Mouse (Mus musculus) embryo, embryonic 11 days (tissue): ENCODE data around the gene Col26a1.

Source experiments
- DNase-seq: peaks from one replicate; pipeline ENCODE4 v3.0.0-alpha.2; 2015

Col26a1 gene

GRCm38 (mm10) chr5:136881380-136882009 is 1.5 kb downstream of the Col26a1 start:
- DNase-seq: peak; percentile 93

GRCm38 (mm10) chr5:136880101-136880500 is 2.9 kb downstream of the Col26a1 start:
- DNase-seq: no peak

DNA sequence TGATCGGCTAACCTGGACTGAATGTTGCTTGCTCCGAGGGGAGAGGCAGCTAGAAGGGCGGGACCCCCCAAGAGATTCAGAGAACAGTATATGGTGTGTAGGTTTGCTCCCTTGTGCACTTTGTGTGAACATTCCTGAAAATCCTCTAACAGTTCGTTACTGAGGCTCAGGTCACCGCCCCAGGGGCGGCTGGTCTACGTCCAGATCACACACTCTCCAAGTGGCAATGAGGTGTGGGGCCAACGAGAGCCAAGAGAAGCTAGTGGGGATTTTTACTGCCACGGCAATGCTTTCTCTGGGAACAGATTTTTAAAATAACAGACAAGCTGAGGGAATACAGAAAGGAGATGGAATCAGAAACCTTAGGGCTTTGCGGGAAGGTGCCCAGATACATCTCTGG is 8.7 kb downstream of the Col26a1 start:
- DNase-seq: no peak

- DNase-seq: no peak
Observed at GRCm38 (mm10) chr5:136872417-136872816, 10.6 kb downstream of the Col26a1 start.

GRCm38 (mm10) chr5:136869451-136870114 is 13.4 kb downstream of the Col26a1 start:
- DNase-seq: peak; percentile 65

- DNase-seq: no peak
Observed at GRCm38 (mm10) chr5:136867706-136868105, 15.3 kb downstream of the Col26a1 start.

DNA sequence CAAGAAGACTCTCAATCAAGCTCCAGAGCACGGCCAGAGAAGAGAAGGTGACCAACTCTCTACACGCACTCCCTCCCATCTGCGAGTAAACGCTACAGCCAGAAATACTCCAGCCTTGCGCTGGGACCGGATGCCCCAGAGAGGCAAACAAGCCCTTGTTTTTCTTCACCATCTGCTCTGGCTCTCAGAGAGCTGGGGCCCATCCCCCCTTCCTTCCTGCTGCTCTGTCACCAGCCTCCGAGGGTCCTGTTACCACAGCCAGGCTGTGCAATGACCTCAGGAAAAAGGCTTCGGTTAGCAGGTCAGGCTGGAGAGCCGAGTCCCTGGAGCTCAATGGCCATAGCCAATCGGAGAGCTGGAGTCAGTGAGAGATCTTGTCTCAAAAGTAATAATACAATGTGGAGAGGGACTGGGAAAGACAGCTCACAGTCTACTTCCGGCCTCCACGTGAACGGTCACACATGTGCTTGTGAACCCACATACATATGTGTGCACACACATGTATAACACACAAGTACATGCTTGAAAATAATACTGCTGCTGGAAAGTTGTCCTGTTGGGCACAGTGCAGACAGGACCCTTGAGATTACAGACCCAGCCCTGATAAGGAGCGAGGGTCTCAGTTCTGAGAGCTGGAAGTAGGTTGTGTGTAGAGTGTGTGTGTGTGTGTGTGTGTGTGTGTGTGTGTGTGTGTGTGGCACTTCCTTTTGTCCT is 18.9 kb downstream of the Col26a1 start:
- peak; percentile 93 for DNase-seq

DNA sequence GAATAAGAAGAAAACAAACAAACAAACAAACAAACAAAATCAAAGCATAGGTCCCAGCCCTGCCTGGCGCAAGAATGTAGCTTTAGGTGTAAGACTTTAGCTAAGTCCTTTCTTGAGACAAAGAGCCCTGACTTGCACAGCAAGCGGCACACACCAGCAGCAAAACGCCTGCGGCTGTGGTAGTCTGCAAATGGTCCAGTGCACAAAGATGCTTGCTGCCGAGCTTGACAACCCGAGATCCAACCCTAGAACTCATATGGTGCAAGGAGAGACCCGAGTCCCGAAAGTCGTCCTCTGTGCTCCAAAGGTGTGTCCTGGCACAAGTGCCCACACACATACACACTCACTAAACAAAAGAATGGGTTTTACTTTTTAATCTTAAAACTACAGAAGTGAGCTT is 19.7 kb downstream of the Col26a1 start:
- DNase-seq: no peak

DNA sequence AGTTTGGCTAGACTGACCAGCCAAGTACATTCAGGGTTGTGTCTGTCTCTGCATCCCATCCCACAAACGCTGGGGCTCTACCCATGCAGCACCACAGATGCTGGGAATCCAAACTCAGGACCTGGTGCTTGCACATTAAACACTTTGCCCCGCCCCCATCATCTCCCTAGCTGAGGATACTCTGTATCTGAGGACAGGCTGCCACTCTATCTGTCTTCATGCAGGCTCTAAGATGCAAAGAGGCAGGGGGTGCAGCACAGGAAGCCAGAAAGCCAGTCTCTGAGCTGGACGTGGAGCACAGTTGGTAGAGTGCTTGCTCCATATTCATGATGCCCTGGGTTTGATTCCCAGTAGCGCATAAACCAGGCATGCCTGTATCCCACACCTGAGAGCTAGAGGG is 20.2 kb downstream of the Col26a1 start:
- no peak for DNase-seq

GRCm38 (mm10) chr5:136861191-136861940 is 21.6 kb downstream of the Col26a1 start:
- peak; percentile 86 for DNase-seq

- no peak for DNase-seq
Observed at GRCm38 (mm10) chr5:136850716-136851115, 32.3 kb downstream of the Col26a1 start.

GRCm38 (mm10) chr5:136846385-136847264 is 36.4 kb downstream of the Col26a1 start:
- DNase-seq: no peak

- peak; percentile 10 for DNase-seq
Observed at GRCm38 (mm10) chr5:136843930-136844329, 39.1 kb downstream of the Col26a1 start.

GRCm38 (mm10) chr5:136840036-136840435 is 43.0 kb downstream of the Col26a1 start:
- peak; percentile 82 for DNase-seq

DNA sequence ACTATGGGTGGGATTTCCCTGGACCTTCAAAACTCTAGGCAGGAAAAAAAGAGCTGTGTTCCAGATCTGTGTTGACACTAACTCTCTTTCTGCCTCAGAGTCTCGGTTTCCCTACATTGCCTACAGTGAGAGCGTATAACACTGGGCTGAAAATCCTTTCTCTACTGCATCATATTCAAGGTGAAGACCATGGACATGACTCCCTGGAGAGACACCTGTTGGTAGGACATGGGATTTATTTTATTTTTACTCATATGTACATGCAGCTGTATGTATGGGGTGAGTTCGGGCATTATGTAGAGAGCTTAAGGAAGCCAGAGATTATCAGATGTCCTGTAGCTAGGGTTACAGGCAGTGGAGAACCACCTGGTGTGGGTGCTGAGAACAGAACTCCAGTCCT is 50.0 kb downstream of the Col26a1 start:
- DNase-seq: no peak

DNA sequence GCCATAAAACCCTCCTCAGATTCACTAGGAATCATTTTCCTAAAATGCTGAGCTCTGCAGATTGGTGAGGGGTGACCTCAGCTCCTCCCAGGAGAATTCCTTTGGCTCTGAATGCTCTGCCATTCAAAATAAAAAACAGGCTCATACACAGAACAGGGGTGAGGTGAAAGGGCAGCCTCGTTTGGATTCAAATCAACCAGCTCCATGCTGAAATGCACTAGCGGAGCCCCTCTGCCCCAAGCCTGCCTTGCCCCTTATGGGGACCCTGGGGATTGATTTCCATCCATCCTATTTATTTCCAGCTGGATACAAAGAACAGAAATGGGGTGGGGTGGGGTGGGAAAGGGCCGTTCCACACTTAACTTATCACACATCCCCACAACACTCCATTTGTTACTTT is 52.9 kb downstream of the Col26a1 start:
- DNase-seq: no peak

DNA sequence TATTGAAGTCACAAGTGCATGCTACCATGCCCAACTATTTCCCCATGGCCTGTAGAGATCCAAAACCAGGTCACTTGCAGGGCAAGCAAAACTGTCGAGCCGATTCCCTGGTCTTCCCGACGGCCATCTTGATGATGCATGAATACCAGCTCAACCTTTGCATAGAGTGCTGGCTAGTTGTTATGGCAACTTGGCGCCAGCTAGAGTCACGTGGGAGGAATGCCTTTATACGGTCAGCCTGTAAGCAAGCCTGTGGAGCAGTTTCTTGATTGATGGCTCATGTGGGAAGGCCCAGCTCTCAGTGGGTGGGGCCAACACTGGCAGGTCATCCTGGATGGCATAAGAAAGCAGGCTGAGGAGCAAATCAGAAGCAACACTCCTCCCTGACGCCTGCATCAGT is 61.0 kb downstream of the Col26a1 start:
- no peak for DNase-seq

GRCm38 (mm10) chr5:136820911-136821310 is 62.1 kb downstream of the Col26a1 start:
- DNase-seq: no peak

GRCm38 (mm10) chr5:136819686-136820085 is 63.3 kb downstream of the Col26a1 start:
- DNase-seq: no peak

- peak; percentile 87 for DNase-seq
Observed at GRCm38 (mm10) chr5:136810539-136811374, 72.3 kb downstream of the Col26a1 start.

- no peak for DNase-seq
Observed at GRCm38 (mm10) chr5:136806379-136807056, 76.5 kb downstream of the Col26a1 start.
